15 mouse cellular contexts compared by ENCODE assay signal in genomic region chr6:34907696-34908260, GRCm38 (mm10). TPM values are rescaled to one million over a fixed set of nuclear protein-coding genes. Genes with fewer than 3 reads are reported as not detected.
A peak's percentile ranks its signal among the peaks of the same experiment; 100 is the strongest.
DNase-seq lines count a peak whose midpoint lies in the region; ATAC-seq and TF ChIP-seq lines count a peak whose summit lies in the region.
"Had no signal": no experiment of that assay in that cellular context is flagged by ENCODE, and none has a peak within 500 bp of the region (broad histone marks: within the 10 kb centered on the region; RNA-seq: fewer than 3 reads in every experiment).

No protein-coding gene starts in this region.

- no peak for TF ChIP-seq CTCF in gastrocnemius, adult 2 months (IDR thresholded peaks at IDR 0.05)

- H3K27ac ChIP-seq in gastrocnemius, adult 2 months, result peak overlapping the region; percentile 69
- H3K27ac ChIP-seq in kidney, embryonic 14.5 days (ENCODE audit: low read depth, low read length), result no peak overlapping the region
- peak overlapping the region; percentile 42 for H3K27ac ChIP-seq in brown adipose tissue, adult 24 weeks (replicated peaks; ENCODE audit: low read depth, low read length)
- H3K27ac ChIP-seq in liver, embryonic 15.5 days (replicated peaks), result peak overlapping the region; percentile 96
- H3K27ac ChIP-seq: midbrain, embryonic 12.5 days had no signal

- no peaks in the 10 kb centered on the region for H3K9me3 ChIP-seq in kidney, embryonic 14.5 days (ENCODE audit: control insufficient read depth, low read length)
- H3K9me3 ChIP-seq in liver, embryonic 15.5 days (replicated peaks), result no peaks in the 10 kb centered on the region
- H3K9me3 ChIP-seq: midbrain, embryonic 12.5 days had no signal

- H3K27me3 ChIP-seq in kidney, embryonic 14.5 days (ENCODE audit: control insufficient read depth, insufficient read depth, low read length), result no peaks in the 10 kb centered on the region
- no peaks in the 10 kb centered on the region for H3K27me3 ChIP-seq in liver, embryonic 15.5 days
- H3K27me3 ChIP-seq: midbrain, embryonic 12.5 days had no signal

- DNase-seq in gastrocnemius, adult 2 months, result peak; percentile 35
- DNase-seq in gastrocnemius, adult 18-20 months (ENCODE audit: low spot score), result no peak
- DNase-seq in kidney, postnatal 25 days, result peak; percentile 39 to 61
- DNase-seq in cerebellum, adult 9-11 months, result no peak
- DNase-seq in left cerebral cortex, postnatal 4 days, result no peak
- DNase-seq: cerebellum, postnatal 10 days; right cerebral cortex, postnatal 4 days had no signal

- H3K4me3 ChIP-seq in gastrocnemius, adult 2 months, result peak overlapping the region; percentile 30
- H3K4me3 ChIP-seq in kidney, embryonic 14.5 days (ENCODE audit: low read length), result no peak overlapping the region
- H3K4me3 ChIP-seq in brown adipose tissue, adult 24 weeks (ENCODE audit: insufficient read depth, low read depth, low read length), result peak overlapping the region; percentile 10; the same call in 1 of the 2 replicates
- peak overlapping the region; percentile 39 for H3K4me3 ChIP-seq in liver, embryonic 15.5 days (replicated peaks)
- H3K4me3 ChIP-seq: midbrain, embryonic 12.5 days had no signal

- intact Hi-C loops in gastrocnemius, adult 2 months (cut with DNase I), result loop anchor here (2.0 kb wide), 1 partner anchor 25 kb away; no protein-coding TSS in a partner anchor
- intact Hi-C loops in left cerebral cortex, postnatal 4 days (cut with DNase I), result no loop called here

- H3K9ac ChIP-seq in kidney, embryonic 14.5 days (ENCODE audit: low read depth, low read length), result no peak overlapping the region
- peak overlapping the region; percentile 45 for H3K9ac ChIP-seq in liver, embryonic 15.5 days
- H3K9ac ChIP-seq: midbrain, embryonic 12.5 days had no signal

- 83% methylated on average over 18 of the region's 18 CpGs for WGBS in kidney, embryonic 14.5 days
- 66% methylated on average over 18 of the region's 18 CpGs for WGBS in liver, embryonic 15.5 days (ENCODE audit: insufficient replicate concordance)

- ATAC-seq in kidney, embryonic 14.5 days (ENCODE audit: low FRiP score, low TSS enrichment), result no peak
- ATAC-seq in liver, embryonic 15.5 days (ENCODE audit: insufficient read depth), result peak; percentile 35

- H3K4me2 ChIP-seq in kidney, embryonic 14.5 days (replicated peaks; ENCODE audit: low read depth, low read length), result no peak overlapping the region
- H3K4me2 ChIP-seq in liver, embryonic 15.5 days, result peak overlapping the region; percentile 77
- H3K4me2 ChIP-seq: midbrain, embryonic 12.5 days had no signal

- H3K4me1 ChIP-seq in kidney, embryonic 14.5 days (ENCODE audit: control insufficient read depth, insufficient read depth, low read length), result peaks cover 6% of the 10 kb centered on the region; the same call in 1 of the 2 replicates
- H3K4me1 ChIP-seq in brown adipose tissue, adult 24 weeks (ENCODE audit: control insufficient read depth, insufficient read depth, insufficient read length, low read length), result peaks cover 10% of the 10 kb centered on the region
- peaks cover 71% of the 10 kb centered on the region for H3K4me1 ChIP-seq in liver, embryonic 15.5 days (replicated peaks)

- peaks cover 30% of the 10 kb centered on the region; the same call in 1 of the 2 replicates for H3K36me3 ChIP-seq in kidney, embryonic 14.5 days (ENCODE audit: control insufficient read depth, insufficient read depth, low read length)
- peaks cover 56% of the 10 kb centered on the region for H3K36me3 ChIP-seq in liver, embryonic 15.5 days (replicated peaks)

RNA-seq across cellular contexts. Expression of gene Wdr91, which starts 2.9 kb away (rescaled TPM):
- total RNA-seq in gastrocnemius, adult 2 months (2021), result 1 to 10 TPM; 5.2 to 8.0 TPM
- 1 to 10 TPM; 4.7 to 6.4 TPM for total RNA-seq in gastrocnemius, adult 18-20 months (2021)
- polyA plus RNA-seq in kidney, embryonic 14.5 days (2014; fragmentation: Nextera tagmentation; extraction: Ambion mirVana), result 7.3 and 11.0 TPM in 2 replicates
- 12.4 and 13.9 TPM in 2 replicates for polyA plus RNA-seq in brown adipose tissue, adult 24 weeks (2012; ENCODE audit: insufficient read depth, insufficient read length, missing spikeins)
- polyA plus RNA-seq in liver, embryonic 15.5 days (2015; fragmentation: Nextera tagmentation; extraction: Ambion mirVana), result 10.2 and 11.0 TPM in 2 replicates
- total RNA-seq in left cerebral cortex, postnatal 4 days (2021), result 10 to 100 TPM; 26.7 to 28.5 TPM

RNA-seq across cellular contexts. Expression of gene Stra8, which starts 12.2 kb away (rescaled TPM):
- total RNA-seq in gastrocnemius, adult 2 months (2021), result not detected
- not detected for total RNA-seq in gastrocnemius, adult 18-20 months (2021)
- polyA plus RNA-seq in kidney, embryonic 14.5 days (2014; fragmentation: Nextera tagmentation; extraction: Ambion mirVana), result not detected in 2 replicates
- polyA plus RNA-seq in brown adipose tissue, adult 24 weeks (2012; ENCODE audit: insufficient read depth, insufficient read length, missing spikeins), result not detected in 2 replicates
- not detected in 2 replicates for polyA plus RNA-seq in liver, embryonic 15.5 days (2015; fragmentation: Nextera tagmentation; extraction: Ambion mirVana)
- not detected for total RNA-seq in left cerebral cortex, postnatal 4 days (2021)
- total RNA-seq: left cerebral cortex, postnatal 36 days had no signal
- polyA plus RNA-seq: embryonic facial prominence, embryonic 14.5 days; hindbrain, embryonic 11.5 days; midbrain, embryonic 12.5 days; neural tube, embryonic 14.5 days had no signal

RNA-seq across cellular contexts. Expression of gene Cyren, which starts 29.9 kb away (rescaled TPM):
- 1 to 10 TPM; 2.8 to 3.7 TPM for total RNA-seq in gastrocnemius, adult 2 months (2021)
- 1 to 10 TPM; 2.8 to 3.7 TPM for total RNA-seq in gastrocnemius, adult 18-20 months (2021)
- 13.1 and 14.2 TPM in 2 replicates for polyA plus RNA-seq in kidney, embryonic 14.5 days (2014; fragmentation: Nextera tagmentation; extraction: Ambion mirVana)
- 3.3 and 5.0 TPM in 2 replicates for polyA plus RNA-seq in brown adipose tissue, adult 24 weeks (2012; ENCODE audit: insufficient read depth, insufficient read length, missing spikeins)
- polyA plus RNA-seq in liver, embryonic 15.5 days (2015; fragmentation: Nextera tagmentation; extraction: Ambion mirVana), result 5.7 and 6.1 TPM in 2 replicates
- total RNA-seq in left cerebral cortex, postnatal 4 days (2021), result 1 to 10 TPM; 5.3 to 5.7 TPM

RNA-seq across cellular contexts. Expression of gene Tmem140, which starts 44.8 kb away (rescaled TPM):
- total RNA-seq in gastrocnemius, adult 2 months (2021), result 10 to 100 TPM; 26.4 to 32.9 TPM
- 10 to 100 TPM; 30.5 to 42.8 TPM for total RNA-seq in gastrocnemius, adult 18-20 months (2021)
- 0.64 and 1.0 TPM in 2 replicates for polyA plus RNA-seq in kidney, embryonic 14.5 days (2014; fragmentation: Nextera tagmentation; extraction: Ambion mirVana)
- polyA plus RNA-seq in brown adipose tissue, adult 24 weeks (2012; ENCODE audit: insufficient read depth, insufficient read length, missing spikeins), result 21.6 and 38.6 TPM in 2 replicates
- 5.8 and 8.5 TPM in 2 replicates for polyA plus RNA-seq in liver, embryonic 15.5 days (2015; fragmentation: Nextera tagmentation; extraction: Ambion mirVana)
- 1 to 10 TPM in 1 of 2 experiments, under 1 TPM in 1; 0.84 to 1.4 TPM for total RNA-seq in left cerebral cortex, postnatal 4 days (2021)

Comparison
In these comparisons a context has a peak if more than half of its experiments do, and no peak if none do; other contexts are left out.
1. DNase-seq: peak in gastrocnemius, adult 2 months (single experiment) and kidney, postnatal 25 days (2 of 2); none in gastrocnemius, adult 18-20 months (single experiment), cerebellum, adult 9-11 months (single experiment) and left cerebral cortex, postnatal 4 days (single experiment).